Mouse (Mus musculus) liver, adult 2 months (tissue): ENCODE data around the gene Mmp28.

ENCODE experiments used
- CTCF ChIP-seq: fragments of 200-500 bp; IDR thresholded peaks from 2 replicates; pipeline ENCODE4 v1.5.1; 2011; ENCODE audit warnings: low read depth, low read length, control low read depth
- POLR2A ChIP-seq: fragments of 200-500 bp; IDR thresholded peaks from 2 replicates; pipeline ENCODE4 v1.6.1; 2011; ENCODE audit warnings: low read length, control low read depth; ENCODE audit not compliant: insufficient read depth; ENCODE audit errors: extremely low read depth

DNA sequence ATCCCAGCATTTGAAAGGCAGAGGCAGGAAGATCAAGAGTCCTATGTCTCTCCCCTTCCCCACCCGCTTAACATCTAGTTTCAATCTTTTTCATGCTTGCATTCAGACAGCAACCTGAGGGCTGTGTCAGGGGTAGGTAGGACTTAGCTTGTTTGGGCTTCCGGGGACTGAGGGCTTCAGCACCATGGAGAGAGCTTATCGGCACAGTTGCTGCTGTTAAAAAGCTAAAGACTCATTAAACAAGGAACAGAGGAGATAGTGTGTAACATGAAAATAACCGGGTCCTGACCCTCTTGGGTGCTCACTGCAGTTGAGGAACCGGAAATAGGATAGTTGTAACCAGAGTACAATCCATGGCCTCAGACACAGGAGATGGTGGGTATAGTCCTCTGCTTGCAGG, 45.8 kb downstream of the Mmp28 start:
- TF ChIP-seq POLR2A (no peak), CTCF (no peak)
